Mouse (Mus musculus) heart, postnatal 14 days (tissue): Measurements from ENCODE around the gene Ginm1. TPM values are rescaled to one million over a fixed set of nuclear protein-coding genes. Genes with fewer than 3 reads are reported as not detected.

ENCODE experiments used
- DNase-seq, 2 experiments: peaks; one replicate each; pipeline ENCODE4 v3.0.0; 2021 to 2022
- intact Hi-C: fragments of 180-260 bp; cut with DNase I; formaldehyde crosslinking; loops from one replicate; pipeline ENCODE4 v1.15.1; 2025
- microRNA-seq, 2 experiments: library from miRNA; unstranded; fragments of <30 nt; microRNA quantifications; one replicate each; pipeline ENCODE4 v1.2.0; 2021 to 2022
- total RNA-seq, 2 experiments: library from RNA; stranded (reverse); gene quantifications; 2 replicates each; pipeline ENCODE4 v1.2.3; 2021

Ginm1 gene
- total RNA-seq, 2 experiments from 2014 or later, result 83.4 to 96.4 TPM

- intact Hi-C loops, result no loop called here
Observed at GRCm38 (mm10) chr10:7727011-7727410, 65.6 kb downstream of the Ginm1 start.

GRCm38 (mm10) chr10:7726501-7726812, 66.2 kb downstream of the Ginm1 start:
- DNase-seq, result no peak
- intact Hi-C loops, result no loop called here

More at GRCm38 (mm10) chr10:7727011-7727410, 65.6 kb downstream of the Ginm1 start:
- no peak for DNase-seq

- intact Hi-C loops, result no loop called here
- peak; percentile 93 to 96 for DNase-seq
Observed at GRCm38 (mm10) chr10:7725751-7726500, 66.7 kb downstream of the Ginm1 start, which contains the start of gene Katna1. Gene Katna1 (plus strand): TSS chr10:7726000.

Small RNA genes lying within 50 kb of the gene (microRNA-seq; reads per million reads assigned to microRNA genes)
- 0.60 to 2.4 reads per million in 2 experiments for gene Mir5104

Other genes with a start within 250 kb of the Ginm1 start
- gene Lrp11, start 203.0 kb downstream of the Ginm1 start, total RNA-seq, result 1 to 10 TPM; 2.1 TPM
- 1 to 10 TPM; 4.8 to 5.5 TPM for gene Nup43, start 125.3 kb downstream of the Ginm1 start, total RNA-seq
- gene Pcmt1, start 111.7 kb downstream of the Ginm1 start, total RNA-seq, result 100 to 1,000 TPM in 1 of 2 experiments, 10 to 100 TPM in 1; 98.7 to 106 TPM
- gene Lats1, start 111.6 kb downstream of the Ginm1 start, total RNA-seq, result 10 to 100 TPM; 16.9 to 17.2 TPM
- gene Katna1, start 66.8 kb downstream of the Ginm1 start, total RNA-seq, result 10 to 100 TPM; 14.7 TPM
- 10 to 100 TPM; 16.5 to 17.1 TPM for gene Ppil4, start 67 bp upstream of the Ginm1 start, total RNA-seq
- under 1 TPM; 0.24 to 0.29 TPM for gene Zc3h12d, start 39.6 kb upstream of the Ginm1 start, total RNA-seq
- gene Tab2, start 163.4 kb upstream of the Ginm1 start, total RNA-seq, result 10 to 100 TPM; 46.9 to 49.9 TPM